Comparison of ENCODE assay signal across 7 mouse cellular contexts in the genomic region with DNA sequence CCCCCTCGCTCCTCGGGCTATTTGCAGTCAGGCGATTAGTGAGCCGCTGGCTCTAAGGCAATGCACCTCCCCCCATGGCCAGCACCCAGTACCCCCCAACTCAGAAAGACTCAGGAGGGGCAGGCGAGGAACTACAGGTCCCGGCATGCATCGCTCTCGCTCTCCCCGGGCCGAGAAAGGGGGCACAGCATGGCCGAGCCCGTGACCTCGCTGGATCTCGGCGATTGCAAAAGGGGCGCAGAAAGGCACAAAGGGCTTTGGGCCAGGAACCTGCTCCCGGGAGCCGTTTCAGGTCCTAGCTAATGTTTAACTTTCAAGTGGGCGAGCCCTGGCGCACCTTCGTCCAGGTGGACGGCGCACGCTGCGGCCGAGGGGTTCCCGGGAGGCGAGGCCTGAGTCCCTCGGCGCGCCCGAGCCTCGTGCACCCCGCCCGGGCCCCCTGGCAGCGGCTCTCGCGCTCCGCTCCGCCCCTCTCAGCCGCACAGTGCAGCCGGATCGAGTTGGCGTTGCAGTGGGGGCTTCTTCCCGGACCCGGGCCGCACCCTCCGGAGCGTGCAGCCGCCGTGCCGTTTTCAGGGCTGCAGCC. TPM values are rescaled to one million over a fixed set of nuclear protein-coding genes. Genes with fewer than 3 reads are reported as not detected.
DNase-seq lines count a peak whose midpoint lies in the region; ATAC-seq and TF ChIP-seq lines count a peak whose summit lies in the region.

No protein-coding gene starts in this region.

- TF ChIP-seq POLR2A in limb, embryonic 14.5 days (IDR thresholded peaks at IDR 0.05; ENCODE audit: borderline replicate concordance, extremely low read depth, insufficient read depth, insufficient read length) = no peak

- ATAC-seq in hindbrain, embryonic 16.5 days = peak; percentile 62
- ATAC-seq in limb, embryonic 14.5 days (ENCODE audit: low FRiP score, low read depth) = peak; percentile 64
- ATAC-seq in midbrain, embryonic 15.5 days (replicated peaks) = peak; percentile 81

- no peaks in the 10 kb centered on the region for H3K27me3 ChIP-seq in hindbrain, embryonic 16.5 days (replicated peaks; ENCODE audit: control insufficient read depth, insufficient read depth, low read length)
- H3K27me3 ChIP-seq in limb, embryonic 14.5 days (ENCODE audit: control insufficient read depth, insufficient read depth, low read length) = no peaks in the 10 kb centered on the region
- no peaks in the 10 kb centered on the region for H3K27me3 ChIP-seq in midbrain, embryonic 15.5 days (replicated peaks)

- DNase-seq in ZHBTc4 (ENCODE audit: low read depth, low spot score) = peak; percentile 58
- peak; percentile 78 for DNase-seq in cerebellum, adult 9-10 months
- DNase-seq in frontal cortex, postnatal 36 days (ENCODE audit: low spot score in 2 of 2) = peak; percentile 52 to 59
- peak; percentile 47 for DNase-seq in limb, embryonic 14.5 days (ENCODE audit: low spot score)
- peak; percentile 50 to 67 for DNase-seq in spleen, adult 18-20 months

- peaks cover 14% of the 10 kb centered on the region for H3K4me1 ChIP-seq in hindbrain, embryonic 16.5 days (ENCODE audit: control insufficient read depth, insufficient read depth, low read depth, low read length)
- peaks cover 15% of the 10 kb centered on the region for H3K4me1 ChIP-seq in limb, embryonic 14.5 days (ENCODE audit: control insufficient read depth, insufficient read depth, low read length)
- peaks cover 16% of the 10 kb centered on the region for H3K4me1 ChIP-seq in midbrain, embryonic 15.5 days

- peak overlapping the region; percentile 82 for H3K4me2 ChIP-seq in hindbrain, embryonic 16.5 days (ENCODE audit: low read length)
- peak overlapping the region; percentile 81 for H3K4me2 ChIP-seq in limb, embryonic 14.5 days (replicated peaks; ENCODE audit: low read depth, low read length, severe bottlenecking)
- H3K4me2 ChIP-seq in midbrain, embryonic 15.5 days = peak overlapping the region; percentile 66

- H3K9me3 ChIP-seq in hindbrain, embryonic 16.5 days (ENCODE audit: control insufficient read depth, low read length) = no peaks in the 10 kb centered on the region
- H3K9me3 ChIP-seq in limb, embryonic 14.5 days (ENCODE audit: control insufficient read depth, low read length) = no peaks in the 10 kb centered on the region
- H3K9me3 ChIP-seq in midbrain, embryonic 15.5 days = no peaks in the 10 kb centered on the region

- H3K4me3 ChIP-seq in hindbrain, embryonic 16.5 days (ENCODE audit: low read length) = peak overlapping the region; percentile 90
- peak overlapping the region; percentile 96 for H3K4me3 ChIP-seq in limb, embryonic 14.5 days (replicated peaks; ENCODE audit: low read length)
- H3K4me3 ChIP-seq in midbrain, embryonic 15.5 days = peak overlapping the region; percentile 100

- peak overlapping the region; percentile 94 for H3K27ac ChIP-seq in hindbrain, embryonic 16.5 days (ENCODE audit: low read depth, low read length)
- H3K27ac ChIP-seq in limb, embryonic 14.5 days (replicated peaks; ENCODE audit: low read depth, low read length) = peak overlapping the region; percentile 92
- peak overlapping the region; percentile 95 for H3K27ac ChIP-seq in midbrain, embryonic 15.5 days

- peaks cover 27% of the 10 kb centered on the region for H3K36me3 ChIP-seq in hindbrain, embryonic 16.5 days (ENCODE audit: control insufficient read depth, insufficient read depth, low read length)
- peaks cover 36% of the 10 kb centered on the region for H3K36me3 ChIP-seq in limb, embryonic 14.5 days (ENCODE audit: control insufficient read depth, insufficient read depth, low read length)
- peaks cover 31% of the 10 kb centered on the region for H3K36me3 ChIP-seq in midbrain, embryonic 15.5 days (replicated peaks)

- under 1% methylated on average over 50 of the region's 52 CpGs for WGBS in hindbrain, embryonic 16.5 days
- under 1% methylated on average over 50 of the region's 52 CpGs for WGBS in limb, embryonic 14.5 days
- WGBS in midbrain, embryonic 15.5 days = under 1% methylated on average over 48 of the region's 52 CpGs

- peak overlapping the region; percentile 98 for H3K9ac ChIP-seq in hindbrain, embryonic 16.5 days (ENCODE audit: low read depth, low read length)
- H3K9ac ChIP-seq in limb, embryonic 14.5 days (ENCODE audit: low read depth, low read length, severe bottlenecking) = peak overlapping the region; percentile 94
- peak overlapping the region; percentile 91 for H3K9ac ChIP-seq in midbrain, embryonic 15.5 days

RNA-seq across cellular contexts. Expression of a gene that starts 0.7 kb away (rescaled TPM):
- 341 and 344 TPM in 2 replicates for polyA plus RNA-seq in hindbrain, embryonic 16.5 days (2015; fragmentation: Nextera tagmentation; extraction: Ambion mirVana)
- 187 and 227 TPM in 2 replicates for polyA plus RNA-seq in limb, embryonic 14.5 days (2012; rRNA removed)
- polyA plus RNA-seq in limb, embryonic 14.5 days (2014; fragmentation: Nextera tagmentation; extraction: Ambion mirVana) = 297 and 306 TPM in 2 replicates
- 375 and 389 TPM in 2 replicates for polyA plus RNA-seq in midbrain, embryonic 15.5 days (2015; fragmentation: Nextera tagmentation; extraction: Ambion mirVana)

RNA-seq across cellular contexts. Expression of a gene that starts 13.1 kb away (rescaled TPM):
- polyA plus RNA-seq in hindbrain, embryonic 16.5 days (2015; fragmentation: Nextera tagmentation; extraction: Ambion mirVana) = 35.7 and 46.9 TPM in 2 replicates
- polyA plus RNA-seq in limb, embryonic 14.5 days (2012; rRNA removed) = 34.5 and 41.5 TPM in 2 replicates
- 29.0 and 32.1 TPM in 2 replicates for polyA plus RNA-seq in limb, embryonic 14.5 days (2014; fragmentation: Nextera tagmentation; extraction: Ambion mirVana)
- 50.7 and 51.4 TPM in 2 replicates for polyA plus RNA-seq in midbrain, embryonic 15.5 days (2015; fragmentation: Nextera tagmentation; extraction: Ambion mirVana)

RNA-seq across cellular contexts. Expression of a gene that starts 38.7 kb away (rescaled TPM):
- polyA plus RNA-seq in hindbrain, embryonic 16.5 days (2015; fragmentation: Nextera tagmentation; extraction: Ambion mirVana) = 11.0 and 11.3 TPM in 2 replicates
- polyA plus RNA-seq in limb, embryonic 14.5 days (2012; rRNA removed) = 5.7 and 6.2 TPM in 2 replicates
- polyA plus RNA-seq in limb, embryonic 14.5 days (2014; fragmentation: Nextera tagmentation; extraction: Ambion mirVana) = 7.0 and 8.3 TPM in 2 replicates
- polyA plus RNA-seq in midbrain, embryonic 15.5 days (2015; fragmentation: Nextera tagmentation; extraction: Ambion mirVana) = 11.2 and 12.9 TPM in 2 replicates

Comparison
In these comparisons a context has a peak if more than half of its experiments do, and no peak if none do; other contexts are left out.
1. Peak in every context shown above with its lines: DNase-seq, ATAC-seq, H3K4me3 ChIP-seq and H3K27ac ChIP-seq.